Mouse (Mus musculus) v-Abl transformed pro-B cells (cell line): ENCODE results near the gene Mast4.

ENCODE experiments used
- in situ Hi-C, 2 experiments: fragments of 400-800 bp; cut with MboI; formaldehyde crosslinking; loops; one replicate each; pipeline ENCODE4 v1.15.1; 2025; ENCODE audit not compliant: unreplicated experiment in 2 of 2

Mast4 gene

DNA sequence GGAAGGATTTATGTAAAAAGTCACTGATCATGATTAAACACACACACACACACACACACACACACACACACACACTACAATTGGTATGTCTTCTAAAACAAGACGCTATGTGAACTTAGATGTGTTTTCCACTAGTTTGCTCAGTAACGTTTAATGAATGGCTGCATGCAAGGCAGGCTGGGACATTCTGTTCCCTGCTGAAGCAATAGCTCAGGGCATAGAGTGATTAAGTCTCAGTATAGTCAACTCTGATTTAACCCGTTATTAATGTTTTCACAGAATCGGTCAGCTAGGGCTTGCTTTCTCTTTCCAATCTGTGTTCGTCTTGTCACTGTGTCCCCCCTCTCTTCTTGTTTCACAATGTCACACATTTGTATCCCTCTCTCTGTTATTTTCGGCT, 558.8 kb downstream of the Mast4 start:
- in situ Hi-C loops, result no loop called here

- in situ Hi-C loops, result loop anchor here (25.0 kb wide), 2 partner anchors 1262 to 1887 kb away; no protein-coding TSS in a partner anchor
Observed at GRCm38 (mm10) chr13:102774786-102775201, 559.5 kb downstream of the Mast4 start.

- in situ Hi-C loops, result loop anchor here (25.0 kb wide), 2 partner anchors 1261 to 1886 kb away; no protein-coding TSS in a partner anchor
Observed at GRCm38 (mm10) chr13:102773169-102773568, 561.1 kb downstream of the Mast4 start.

DNA sequence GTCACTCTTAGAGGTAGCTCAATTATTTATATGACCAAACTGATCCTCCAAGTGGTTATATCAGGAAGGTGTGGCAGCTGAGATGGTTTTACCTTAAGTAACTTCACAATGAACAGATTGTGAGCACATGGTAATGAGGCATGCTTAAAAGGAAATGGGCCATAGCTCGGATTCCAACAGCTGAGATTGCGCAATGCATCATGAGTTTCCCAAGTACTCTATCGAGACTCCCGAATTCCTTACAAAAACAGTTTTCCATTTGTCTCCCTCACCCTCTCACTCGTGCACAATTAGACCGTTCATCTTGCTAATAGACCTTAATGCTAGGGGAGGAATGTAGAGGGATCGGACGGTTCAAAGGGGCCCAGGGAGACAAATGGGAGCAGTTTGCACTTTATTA, 564.1 kb downstream of the Mast4 start:
- in situ Hi-C loops, result loop anchor here (25.0 kb wide), 2 partner anchors 1258 to 1883 kb away; no protein-coding TSS in a partner anchor

- in situ Hi-C loops, result loop anchor here (25.0 kb wide), 2 partner anchors 1256 to 1881 kb away; no protein-coding TSS in a partner anchor
Observed at GRCm38 (mm10) chr13:102768512-102768911, 565.8 kb downstream of the Mast4 start.

DNA sequence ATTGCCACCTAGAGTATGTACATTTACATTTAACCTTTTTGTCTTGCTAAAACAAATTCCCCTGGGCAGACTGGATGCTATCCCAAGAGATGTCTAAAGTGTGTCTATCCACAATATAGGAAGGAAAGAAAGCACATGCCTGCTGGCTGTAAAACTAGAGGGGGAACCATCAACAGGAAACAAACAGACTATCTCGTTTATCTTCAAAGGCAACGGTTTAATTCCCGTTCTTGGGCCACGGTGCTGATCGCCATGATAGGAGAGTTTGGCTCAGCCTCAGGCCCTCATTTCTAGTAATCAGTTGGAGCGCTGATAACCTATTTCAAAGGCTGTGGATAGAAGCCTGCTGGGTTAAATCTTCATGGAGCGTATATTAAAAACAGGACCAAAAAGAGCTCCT, 567.2 kb downstream of the Mast4 start:
- in situ Hi-C loops, result loop anchor here (25.0 kb wide), 2 partner anchors 1255 to 1880 kb away; no protein-coding TSS in a partner anchor

GRCm38 (mm10) chr13:102765216-102765615, 569.1 kb downstream of the Mast4 start:
- in situ Hi-C loops, result loop anchor here (25.0 kb wide), 2 partner anchors 1253 to 1878 kb away; no protein-coding TSS in a partner anchor

GRCm38 (mm10) chr13:102764218-102764617, 570.1 kb downstream of the Mast4 start:
- in situ Hi-C loops, result loop anchor here (25.0 kb wide), 2 partner anchors 1252 to 1877 kb away; no protein-coding TSS in a partner anchor

- in situ Hi-C loops, result loop anchor here (25.0 kb wide), 2 partner anchors 1250 to 1875 kb away; no protein-coding TSS in a partner anchor
Observed at GRCm38 (mm10) chr13:102762203-102762602, 572.1 kb downstream of the Mast4 start.

GRCm38 (mm10) chr13:102761410-102761809, 572.9 kb downstream of the Mast4 start:
- in situ Hi-C loops, result loop anchor here (25.0 kb wide), 2 partner anchors 1249 to 1874 kb away; no protein-coding TSS in a partner anchor

GRCm38 (mm10) chr13:102758021-102758420, 576.3 kb downstream of the Mast4 start:
- in situ Hi-C loops, result loop anchor here (25.0 kb wide), 2 partner anchors 1246 to 1871 kb away; no protein-coding TSS in a partner anchor

GRCm38 (mm10) chr13:102756071-102756470, 578.2 kb downstream of the Mast4 start:
- in situ Hi-C loops, result loop anchor here (25.0 kb wide), 2 partner anchors 1244 to 1869 kb away; no protein-coding TSS in a partner anchor

GRCm38 (mm10) chr13:102755124-102755523, 579.2 kb downstream of the Mast4 start:
- in situ Hi-C loops, result loop anchor here (25.0 kb wide), 2 partner anchors 1243 to 1868 kb away; no protein-coding TSS in a partner anchor

DNA sequence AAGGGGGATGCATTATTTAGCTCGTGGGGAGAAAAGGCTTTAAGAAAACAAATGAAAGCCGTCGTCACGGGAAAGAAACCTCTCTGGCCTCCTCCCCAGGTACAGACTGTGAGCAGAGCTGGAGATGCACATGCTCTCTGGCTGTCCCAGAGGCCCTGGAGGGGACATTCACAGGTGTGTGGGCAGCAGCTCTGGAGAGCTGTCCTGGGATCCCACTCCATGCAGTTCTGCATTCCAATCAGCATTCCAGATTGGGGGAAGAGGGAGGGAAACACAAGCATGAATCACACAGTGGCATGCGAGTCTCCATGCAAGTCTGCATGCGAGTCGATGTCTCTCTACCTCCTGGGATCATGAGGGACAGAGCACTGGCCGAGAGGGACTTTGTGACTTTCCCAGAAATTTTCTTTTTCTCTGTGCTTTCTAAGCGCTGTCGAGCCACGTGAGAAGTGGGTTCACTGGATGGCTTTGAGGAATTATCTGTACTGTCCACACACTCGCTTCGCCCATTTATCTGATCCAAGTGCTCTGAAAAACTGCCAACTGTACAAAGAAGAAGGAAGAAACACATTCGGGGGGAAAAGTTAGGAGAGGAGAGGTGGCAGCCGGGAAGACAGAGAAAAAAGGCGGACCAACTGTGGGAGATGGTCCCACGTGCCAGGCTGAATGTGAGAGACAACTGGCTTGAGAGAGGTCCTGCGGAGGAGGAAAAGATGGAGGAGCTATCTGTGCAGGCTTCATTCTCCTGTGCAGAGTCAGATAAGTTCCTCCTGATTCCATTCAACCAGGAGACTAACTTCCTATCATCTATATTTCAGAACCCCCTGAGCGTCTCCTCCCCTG, 580.4 kb downstream of the Mast4 start:
- in situ Hi-C loops, result loop anchor here (25.0 kb wide), 2 partner anchors 1242 to 1867 kb away; no protein-coding TSS in a partner anchor

GRCm38 (mm10) chr13:102749891-102750290, 584.4 kb downstream of the Mast4 start:
- in situ Hi-C loops, result loop anchor here (5.0 to 25.0 kb wide), 9 partner anchors 75 to 1863 kb away; no protein-coding TSS in a partner anchor

GRCm38 (mm10) chr13:102749194-102749593, 585.1 kb downstream of the Mast4 start:
- in situ Hi-C loops, result loop anchor here (5.0 to 10.0 kb wide), 7 partner anchors 74 to 1854 kb away; no protein-coding TSS in a partner anchor

DNA sequence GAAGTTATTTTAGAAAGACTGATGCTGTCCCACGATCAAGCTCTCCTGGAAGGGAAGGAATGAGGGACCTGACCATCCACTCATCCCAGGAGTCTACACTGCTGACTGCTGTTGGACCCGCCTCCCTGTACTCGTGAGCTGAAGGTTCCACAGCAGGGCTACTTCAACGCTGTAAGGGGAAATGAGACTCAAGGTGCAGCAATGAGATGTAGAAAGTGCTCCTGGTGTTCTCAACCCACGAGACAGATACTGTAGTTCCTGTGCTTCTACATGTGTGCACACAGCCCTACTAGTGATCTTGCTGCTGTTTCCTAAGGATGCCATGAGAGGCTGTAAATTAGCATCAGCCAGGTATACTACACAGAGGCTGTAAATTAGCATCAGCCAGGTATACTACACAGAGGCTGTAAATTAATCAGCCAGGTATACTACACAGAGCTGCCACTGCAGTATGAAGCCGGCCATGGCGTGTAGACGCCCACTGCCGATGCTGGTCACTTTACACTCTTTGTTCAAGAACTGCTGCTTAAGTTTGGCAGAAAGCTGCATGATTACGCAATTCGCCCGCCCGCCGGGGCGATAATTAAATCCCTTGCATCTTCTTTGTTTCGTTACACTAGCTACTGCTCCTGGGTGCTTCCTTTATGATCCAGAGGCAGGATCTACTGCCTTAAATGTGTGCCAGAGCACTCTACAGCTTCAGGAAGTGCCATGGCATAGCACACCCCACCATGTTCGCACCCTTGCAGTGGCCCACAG, 587.3 kb downstream of the Mast4 start:
- in situ Hi-C loops, result loop anchor here (5.0 to 10.0 kb wide), 7 partner anchors 72 to 1852 kb away; no protein-coding TSS in a partner anchor

DNA sequence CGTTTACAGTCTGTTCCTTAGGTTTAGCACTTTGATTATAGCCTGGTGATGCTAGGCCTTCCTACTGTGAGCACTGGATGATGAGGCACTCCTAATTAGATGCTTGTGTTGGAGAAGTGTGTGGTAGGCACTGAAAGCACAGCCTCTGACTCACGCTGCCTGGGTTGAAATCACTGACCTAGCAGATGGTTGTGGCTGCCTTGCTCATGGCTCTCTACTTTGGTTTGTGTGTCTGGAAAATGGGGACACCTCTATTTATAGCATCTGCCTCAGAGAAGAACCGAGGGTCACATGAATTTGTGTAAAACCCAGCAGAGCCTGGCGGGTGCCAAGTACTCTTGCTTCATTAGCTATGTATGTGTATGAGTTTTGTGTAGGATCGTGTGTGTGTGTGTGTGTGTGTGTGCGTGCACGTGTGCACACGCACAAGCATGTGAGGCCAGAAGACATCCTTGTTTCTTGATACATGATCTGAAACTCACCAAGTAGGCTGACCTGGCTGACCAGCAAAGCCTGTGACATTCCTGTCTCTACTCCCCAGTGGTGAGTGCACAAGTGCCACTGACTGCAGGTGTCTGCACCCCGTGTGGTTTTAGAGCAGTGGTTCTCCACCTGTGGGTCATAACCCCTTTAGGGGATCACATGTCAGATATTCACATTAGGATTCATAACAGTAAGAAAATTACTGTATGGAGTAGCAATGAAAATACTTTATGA, 588.5 kb downstream of the Mast4 start:
- in situ Hi-C loops, result loop anchor here (5.0 to 10.0 kb wide), 7 partner anchors 71 to 1851 kb away; no protein-coding TSS in a partner anchor

GRCm38 (mm10) chr13:102745270-102745600, 589.1 kb downstream of the Mast4 start:
- in situ Hi-C loops, result loop anchor here (5.0 to 10.0 kb wide), 7 partner anchors 70 to 1850 kb away; no protein-coding TSS in a partner anchor
